Mouse (Mus musculus) kidney, embryonic 14.5 days (tissue): ENCODE data around the gene Fgd1. TPM values are rescaled to one million over a fixed set of nuclear protein-coding genes. Genes with fewer than 3 reads are reported as not detected.

ENCODE experiments used
- ATAC-seq: fragments of 200-750 bp; cut with Nextera tagmentation; 2 replicates; pipeline ENCODE4 v1.8.0; 2017; ENCODE audit warnings: moderate number of reproducible peaks, mild to moderate bottlenecking, moderate TSS enrichment, moderate library complexity; ENCODE audit not compliant: low FRiP score, low TSS enrichment
- H3K27ac ChIP-seq: fragments of 300-500 bp; sonication (generic); 2 replicates; pipeline ENCODE4 v1.5.1; 2014; ENCODE audit warnings: low read depth, mild to moderate bottlenecking, low read length, moderate library complexity, mixed read lengths
- H3K27me3 ChIP-seq: fragments of 300-500 bp; sonication (generic); 2 replicates; pipeline ENCODE4 v1.6.1; 2014; ENCODE audit warnings: mild to moderate bottlenecking, low read length; ENCODE audit not compliant: control insufficient read depth, insufficient read depth
- H3K36me3 ChIP-seq: fragments of 300-500 bp; sonication (generic); 2 replicates; pipeline ENCODE4 v1.6.1; 2014; ENCODE audit warnings: low read length, mixed read lengths; ENCODE audit not compliant: control insufficient read depth, insufficient read depth
- H3K4me1 ChIP-seq: fragments of 300-500 bp; sonication (generic); 2 replicates; pipeline ENCODE4 v1.6.1; 2014; ENCODE audit warnings: low read length, mixed read lengths; ENCODE audit not compliant: control insufficient read depth, insufficient read depth
- H3K4me2 ChIP-seq: fragments of 300-500 bp; sonication (generic); replicated peaks from 2 replicates; pipeline ENCODE4 v1.6.1; 2014; ENCODE audit warnings: low read depth, mild to moderate bottlenecking, low read length
- H3K4me3 ChIP-seq: fragments of 300-500 bp; sonication (generic); 2 replicates; pipeline ENCODE4 v1.5.1; 2014; ENCODE audit warnings: mild to moderate bottlenecking, low read length
- H3K9ac ChIP-seq: fragments of 300-500 bp; sonication (generic); 2 replicates; pipeline ENCODE4 v1.6.1; 2014; ENCODE audit warnings: low read depth, mild to moderate bottlenecking, low read length, moderate library complexity
- H3K9me3 ChIP-seq: fragments of 300-500 bp; sonication (generic); 2 replicates; pipeline ENCODE4 v1.6.1; 2016; ENCODE audit warnings: low read length; ENCODE audit not compliant: control insufficient read depth
- WGBS: fragments of 180-500 bp; shearing (Covaris S2); extraction: QIAGEN DNeasy Blood & Tissue Kit; methylation state at CpG from one replicate; pipeline ENCODE4 v1.1.7; 2014; 5-methylcytosine and 5-hydroxymethylcytosine counted together
- polyA plus RNA-seq: library from polyadenylated mRNA; unstranded; fragments of >200 nt; fragmentation: Nextera tagmentation; extraction: Ambion mirVana; gene quantifications from 2 replicates; pipeline ENCODE4 v1.2.1, GENCODE M21; 2014

Gene Fgd1
- polyA plus RNA-seq, 1 experiment from 2014 or later = 18.2 TPM

DNA sequence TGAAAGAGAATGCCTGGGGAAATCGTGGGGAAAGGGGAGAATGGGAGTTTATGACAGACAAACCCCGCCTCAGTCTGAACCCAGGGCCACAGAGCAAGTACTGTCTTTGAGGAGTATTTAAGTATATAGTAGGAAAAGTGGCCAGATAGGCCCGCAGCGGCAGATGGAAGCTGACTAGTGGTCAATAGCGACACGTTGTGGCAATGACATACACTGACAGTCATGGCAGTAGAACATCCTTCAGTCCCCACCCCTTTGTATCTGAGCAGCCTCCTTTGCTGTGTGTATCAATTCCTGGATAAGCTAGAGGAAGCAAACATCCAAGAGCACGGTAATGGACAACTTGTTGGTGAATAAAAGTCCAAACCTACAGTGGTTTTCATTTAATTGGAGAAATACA, 70.8 kb downstream of the Fgd1 start:
- Histone ChIP-seq H3K4me2 (no peak overlapping the region), H3K4me3 (no peak overlapping the region), H3K36me3 (no peaks in the 10 kb centered on the region), H3K4me1 (no peaks in the 10 kb centered on the region), H3K27me3 (no peaks in the 10 kb centered on the region), H3K9ac (no peak overlapping the region), H3K9me3 (no peaks in the 10 kb centered on the region), H3K27ac (no peak overlapping the region)
- WGBS = 20% methylated on average over 7 of the region's 7 CpGs
- ATAC-seq = 0 out of 2 replicates have a peak, but pooled peaks have one; percentile 46

DNA sequence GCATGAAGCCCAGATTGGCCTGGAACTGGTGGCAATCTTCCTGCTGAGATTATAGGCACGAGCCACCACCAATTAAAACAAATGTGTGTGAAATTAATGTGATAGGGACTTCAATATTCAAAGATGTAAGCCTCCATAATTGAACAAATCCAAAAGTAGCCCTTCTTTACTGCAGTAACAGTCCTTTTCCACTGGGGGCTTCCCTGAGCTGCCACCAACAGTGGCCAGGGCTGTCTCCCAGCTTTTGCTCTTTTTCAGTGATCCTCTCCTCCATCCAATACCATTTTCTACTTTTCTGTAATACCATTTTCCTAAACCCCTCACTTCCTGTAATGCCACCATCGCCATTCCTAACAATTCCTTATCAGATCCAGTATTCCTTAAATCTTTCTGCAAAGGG, 71.5 kb downstream of the Fgd1 start:
- Histone ChIP-seq H3K4me3 (no peak overlapping the region), H3K27ac (no peak overlapping the region), H3K4me1 (no peaks in the 10 kb centered on the region), H3K27me3 (no peaks in the 10 kb centered on the region), H3K36me3 (no peaks in the 10 kb centered on the region), H3K9me3 (no peaks in the 10 kb centered on the region), H3K9ac (no peak overlapping the region), H3K4me2 (no peak overlapping the region)
- ATAC-seq = no peak
- 17% methylated on average over 2 of the region's 2 CpGs for WGBS

DNA sequence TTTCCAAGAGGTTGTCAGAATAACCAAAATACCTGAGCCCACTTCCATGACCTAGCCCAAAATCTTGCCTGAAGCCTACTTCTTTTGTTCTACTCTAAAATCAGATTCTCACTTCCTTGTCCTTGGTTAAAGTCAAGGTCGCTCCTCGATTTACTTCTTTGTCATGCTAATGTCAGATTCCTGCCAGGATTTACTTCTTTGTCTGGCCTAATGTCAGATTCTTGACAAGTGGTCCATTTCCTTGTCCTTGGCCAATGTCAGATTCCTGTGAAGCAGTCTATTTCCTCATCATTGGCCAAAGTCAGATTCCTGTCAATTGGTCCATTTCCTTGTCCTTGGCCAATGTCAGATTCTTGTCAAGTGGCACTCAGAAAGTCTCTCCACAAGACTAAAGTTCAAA, 78.0 kb downstream of the Fgd1 start:
- H3K4me3 ChIP-seq = no peak overlapping the region
- H3K27me3 ChIP-seq = no peaks in the 10 kb centered on the region
- H3K9me3 ChIP-seq = no peaks in the 10 kb centered on the region
- ATAC-seq = no peak
- H3K4me1 ChIP-seq = no peaks in the 10 kb centered on the region
- no peak overlapping the region for H3K9ac ChIP-seq
- WGBS = 67% methylated on average over 2 of the region's 2 CpGs
- no peaks in the 10 kb centered on the region for H3K36me3 ChIP-seq
- no peak overlapping the region for H3K4me2 ChIP-seq
- H3K27ac ChIP-seq = no peak overlapping the region

DNA sequence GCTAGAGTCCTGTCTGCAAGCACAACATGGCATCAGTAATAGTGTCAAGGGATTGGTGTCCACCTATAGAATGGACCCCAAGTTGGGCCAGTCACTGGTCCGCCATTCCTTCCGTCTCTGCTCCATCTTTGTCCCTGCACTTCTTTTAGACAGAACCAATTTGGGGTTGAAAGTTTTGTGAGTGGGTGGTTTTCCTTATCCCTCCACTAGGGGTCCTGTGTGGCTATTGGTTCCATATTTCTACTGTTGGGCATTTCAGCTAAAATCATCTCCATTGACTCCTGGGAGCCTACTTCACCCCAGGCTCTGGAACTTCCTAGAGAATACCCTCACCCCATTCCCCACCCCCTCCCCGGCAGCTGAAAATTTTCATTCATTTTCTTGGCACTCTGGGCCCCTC, 84.5 kb downstream of the Fgd1 start:
- H3K4me1 ChIP-seq = no peaks in the 10 kb centered on the region
- H3K4me2 ChIP-seq = no peak overlapping the region
- no peaks in the 10 kb centered on the region for H3K27me3 ChIP-seq
- no peak overlapping the region for H3K27ac ChIP-seq
- H3K36me3 ChIP-seq = no peaks in the 10 kb centered on the region
- no peaks in the 10 kb centered on the region for H3K9me3 ChIP-seq
- H3K4me3 ChIP-seq = no peak overlapping the region
- WGBS = 88% methylated on average over 3 of the region's 3 CpGs
- H3K9ac ChIP-seq = no peak overlapping the region
- no peak for ATAC-seq

DNA sequence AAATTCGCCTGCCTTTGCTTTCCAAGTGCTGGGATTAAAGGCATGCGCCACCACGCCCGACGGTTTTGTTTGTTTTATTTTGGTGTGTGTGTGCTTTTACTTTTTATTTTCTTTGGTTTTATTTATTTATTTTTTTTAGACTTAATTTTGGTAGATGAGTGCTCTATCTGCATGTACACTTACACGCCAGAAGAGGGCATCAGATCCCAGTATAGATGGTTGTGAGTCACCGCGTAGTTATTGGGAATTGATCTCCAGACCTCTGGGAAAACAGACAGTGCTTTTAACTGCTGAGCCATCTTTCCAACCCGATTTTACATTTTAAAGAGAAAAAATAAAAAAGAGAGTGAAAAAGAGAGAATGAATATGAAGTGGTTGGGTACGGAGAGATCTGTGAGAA, 86.8 kb downstream of the Fgd1 start:
- 37% methylated on average over 10 of the region's 10 CpGs for WGBS
- Histone ChIP-seq H3K4me3 (no peak overlapping the region), H3K36me3 (no peaks in the 10 kb centered on the region)

More for the DNA sequence above, 86.8 kb downstream of the Fgd1 start:
- Histone ChIP-seq H3K27me3 (no peaks in the 10 kb centered on the region), H3K9ac (no peak overlapping the region), H3K4me1 (no peaks in the 10 kb centered on the region), H3K9me3 (no peaks in the 10 kb centered on the region), H3K4me2 (no peak overlapping the region), H3K27ac (no peak overlapping the region)
- no peak for ATAC-seq

Other genes starting within 250 kb of the Fgd1 start
- 685 and 698 TPM in 2 replicates for gene Maged2, start 231.8 kb upstream of the Fgd1 start, polyA plus RNA-seq
- gene Gnl3l, start 28.8 kb upstream of the Fgd1 start, polyA plus RNA-seq = 20.2 and 31.3 TPM in 2 replicates
- gene Tsr2, start 50.4 kb downstream of the Fgd1 start, polyA plus RNA-seq = 42.0 and 46.1 TPM in 2 replicates
- 3.9 and 4.3 TPM in 2 replicates for gene Wnk3, start 151.9 kb downstream of the Fgd1 start, polyA plus RNA-seq